Mouse (Mus musculus) spleen, embryonic (tissue): Measurements from ENCODE around the gene Csf2.
"Not testable (repeated sequence)": the region's sequence is repeated elsewhere in the genome, so short reads cannot be mapped to it uniquely, and the experiment has no call there.

Source experiments
- CTCF ChIA-PET: fragments of 350-600 bp; sonication (Branson Sonifier 250); formaldehyde crosslinking; loops from one replicate; lab custom pipeline; 2022; lab: Charles Lee

Gene Csf2

DNA sequence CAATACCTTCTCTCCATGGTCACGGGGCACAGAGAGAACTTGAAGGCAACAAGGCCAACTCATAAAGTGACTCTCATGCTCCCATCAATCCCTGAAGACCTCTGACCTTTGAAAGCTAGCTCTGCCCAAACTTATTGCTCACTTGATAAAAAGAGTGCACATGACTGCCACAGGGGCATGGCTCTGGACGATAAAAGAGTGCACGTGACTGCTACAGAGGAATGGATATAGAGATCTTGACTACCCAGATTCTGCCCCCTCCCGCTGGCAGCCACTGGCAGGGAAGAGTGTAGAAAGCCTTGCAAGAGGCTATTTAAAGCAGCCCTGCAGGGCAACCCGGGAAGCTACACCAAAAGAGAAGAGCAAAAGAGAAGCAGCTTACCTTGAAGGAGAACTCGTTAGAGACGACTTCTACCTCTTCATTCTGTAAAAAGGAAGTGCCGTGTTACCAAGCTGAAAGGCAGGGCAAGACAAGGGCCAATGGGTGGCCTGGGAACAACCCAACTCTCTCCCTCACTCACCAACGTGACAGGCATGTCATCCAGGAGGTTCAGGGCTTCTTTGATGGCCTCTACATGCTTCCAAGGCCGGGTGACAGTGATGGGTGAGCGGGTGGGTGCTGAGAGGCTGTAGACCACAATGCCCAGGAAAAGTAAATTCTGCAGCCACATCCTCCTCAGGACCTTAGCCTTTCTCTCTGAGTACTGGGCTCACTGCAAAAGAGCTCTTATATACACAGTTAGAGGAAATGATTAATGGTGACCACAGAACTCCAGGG is at the start of gene Csf2:
Csf2 (minus strand) TSS at position 728 of the 778 bp plus-strand sequence.
- CTCF ChIA-PET, result interaction anchor here (0.5 kb wide), 1 partner anchor 70 kb away, joined by 5 read pairs; no protein-coding TSS in a partner anchor

GRCm38 (mm10) chr11:54298777-54299176 is 49.3 kb upstream of the Csf2 start:
- CTCF ChIA-PET, result no interaction called here

GRCm38 (mm10) chr11:54297471-54297870 is 48.0 kb upstream of the Csf2 start:
- CTCF ChIA-PET, result not testable (repeated sequence)

- CTCF ChIA-PET, result no interaction called here
These were observed 47.3 kb upstream of the Csf2 start for GRCm38 (mm10) chr11:54296734-54297133.

GRCm38 (mm10) chr11:54295971-54296370 is 46.5 kb upstream of the Csf2 start:
- CTCF ChIA-PET, result no interaction called here

- CTCF ChIA-PET, result no interaction called here
These were observed 44.7 kb upstream of the Csf2 start for GRCm38 (mm10) chr11:54293980-54294807.

GRCm38 (mm10) chr11:54292163-54292562 is 42.7 kb upstream of the Csf2 start:
- CTCF ChIA-PET, result no interaction called here

DNA sequence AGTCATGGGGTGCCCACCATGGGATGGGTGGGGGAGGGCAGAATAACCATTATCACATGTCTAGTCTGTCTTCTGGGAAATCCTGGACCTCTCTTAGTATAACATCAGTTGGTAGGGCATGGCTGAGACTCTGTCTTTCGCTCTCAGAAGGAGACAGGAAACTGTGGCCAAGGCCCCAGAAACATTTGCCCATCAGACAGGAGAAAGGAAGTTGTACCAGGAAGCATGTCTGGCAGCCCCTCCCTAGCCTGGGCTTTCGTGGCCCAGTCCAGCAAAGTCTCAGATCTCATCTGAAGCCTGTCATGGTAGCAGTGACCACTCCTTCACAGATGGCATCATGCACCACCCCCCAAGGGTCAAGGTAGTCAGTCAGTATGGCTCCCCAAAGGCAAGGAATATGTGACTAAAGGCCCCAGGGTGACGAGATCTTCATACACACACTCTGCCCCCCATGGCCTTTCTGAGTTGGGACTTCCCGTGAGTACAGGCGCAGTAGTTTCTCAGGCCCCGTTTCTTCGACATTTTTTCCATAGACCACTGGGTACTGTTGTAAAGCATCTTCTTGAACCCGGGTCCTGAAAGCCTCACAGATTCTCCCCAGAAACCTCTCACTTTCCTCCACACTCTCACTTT is 38.5 kb upstream of the Csf2 start:
- CTCF ChIA-PET, result no interaction called here

GRCm38 (mm10) chr11:54271437-54271949 is 22.0 kb upstream of the Csf2 start:
- CTCF ChIA-PET, result no interaction called here

DNA sequence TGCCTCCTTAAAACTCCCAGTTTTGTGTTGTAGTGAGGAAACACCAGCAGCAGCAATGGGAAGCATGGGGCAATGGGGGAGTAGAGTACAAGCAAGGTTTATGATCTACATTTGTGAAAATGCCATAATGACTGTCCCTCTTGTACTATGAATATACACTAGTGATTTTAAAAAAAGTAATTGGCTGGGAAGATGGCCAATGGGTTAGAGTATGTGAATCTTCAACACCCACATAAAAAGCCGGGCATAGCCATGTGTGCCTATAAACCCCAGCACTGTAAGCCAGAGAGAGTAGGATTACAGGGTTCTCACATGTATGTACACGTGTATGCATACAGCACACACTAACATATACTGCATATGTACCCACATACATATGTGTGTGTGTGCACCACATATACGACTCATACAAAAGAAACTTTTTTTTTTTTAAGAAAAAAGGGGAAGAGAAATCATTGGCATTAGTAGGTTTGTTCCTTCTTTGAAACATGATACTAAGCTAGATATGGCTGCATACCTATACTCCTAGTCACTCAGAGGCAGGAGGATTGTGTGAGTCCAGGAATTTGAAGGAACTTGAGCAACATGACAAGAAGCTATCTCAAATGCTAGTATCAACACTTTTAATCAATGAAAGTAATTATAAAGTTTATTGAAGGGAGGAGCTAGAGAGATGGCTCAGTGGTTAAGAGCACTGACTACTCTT is 19.9 kb upstream of the Csf2 start:
- CTCF ChIA-PET, result interaction anchor here (0.7 kb wide), 1 partner anchor 366 kb away, joined by 3 read pairs; no protein-coding TSS in a partner anchor

DNA sequence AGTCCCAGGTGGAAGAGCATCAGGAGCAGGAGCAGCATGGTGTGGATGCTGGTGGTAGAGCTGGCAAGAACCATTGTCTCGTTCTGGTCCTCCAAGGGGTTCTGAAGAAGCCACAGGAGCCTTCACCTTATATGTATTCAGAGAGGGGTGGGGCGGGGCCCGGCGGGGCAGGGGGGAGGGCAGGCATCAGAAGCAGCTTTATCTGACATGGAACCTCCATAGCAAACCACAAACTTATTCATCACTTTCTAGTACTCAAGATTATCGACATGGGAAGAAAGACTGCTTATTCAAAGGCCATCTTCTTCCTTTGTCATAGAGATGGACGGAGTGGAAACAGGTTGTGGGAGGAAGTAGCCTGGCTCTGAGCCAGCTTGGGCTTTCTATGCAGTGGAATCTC is 17.7 kb upstream of the Csf2 start, which contains the start of gene Il3:
Il3 (minus strand) TSS at position 101 of the 400 bp plus-strand sequence.
- CTCF ChIA-PET, result no interaction called here

- CTCF ChIA-PET, result interaction anchor here (0.6 kb wide), 2 partner anchors 18 to 38 kb away, joined by 3 read pairs; no protein-coding TSS in a partner anchor
These were observed 15.1 kb upstream of the Csf2 start for GRCm38 (mm10) chr11:54264542-54264941.

- CTCF ChIA-PET, result no interaction called here
These were observed 14.1 kb upstream of the Csf2 start for GRCm38 (mm10) chr11:54263405-54264031.

- CTCF ChIA-PET, result interaction anchor here (0.7 kb wide), 2 partner anchors 113 to 201 kb away, joined by 4 to 7 read pairs; no protein-coding TSS in a partner anchor
These were observed 7.3 kb upstream of the Csf2 start for GRCm38 (mm10) chr11:54256624-54257376.

GRCm38 (mm10) chr11:54254114-54254513 is 4.6 kb upstream of the Csf2 start:
- CTCF ChIA-PET, result interaction anchor here (0.6 to 0.7 kb wide), 2 partner anchors 16 to 107 kb away, joined by 3 read pairs; no protein-coding TSS in a partner anchor

GRCm38 (mm10) chr11:54250575-54250974 is 1.1 kb upstream of the Csf2 start:
- CTCF ChIA-PET, result no interaction called here

GRCm38 (mm10) chr11:54249748-54250147 is 281 bp upstream of the Csf2 start:
- CTCF ChIA-PET, result no interaction called here

GRCm38 (mm10) chr11:54247251-54247950 is 2.1 kb downstream of the Csf2 start:
- CTCF ChIA-PET, result no interaction called here

GRCm38 (mm10) chr11:54244465-54244864 is 5.0 kb downstream of the Csf2 start:
- CTCF ChIA-PET, result no interaction called here
